Mouse (Mus musculus): Measurements from ENCODE around the gene Sdk1. TPM values are rescaled to one million over a fixed set of nuclear protein-coding genes. Genes with fewer than 3 reads are reported as not detected.

Sdk1 gene
- polyA plus RNA-seq, 1 experiment from 2014 or later: 0.10 TPM

DNA sequence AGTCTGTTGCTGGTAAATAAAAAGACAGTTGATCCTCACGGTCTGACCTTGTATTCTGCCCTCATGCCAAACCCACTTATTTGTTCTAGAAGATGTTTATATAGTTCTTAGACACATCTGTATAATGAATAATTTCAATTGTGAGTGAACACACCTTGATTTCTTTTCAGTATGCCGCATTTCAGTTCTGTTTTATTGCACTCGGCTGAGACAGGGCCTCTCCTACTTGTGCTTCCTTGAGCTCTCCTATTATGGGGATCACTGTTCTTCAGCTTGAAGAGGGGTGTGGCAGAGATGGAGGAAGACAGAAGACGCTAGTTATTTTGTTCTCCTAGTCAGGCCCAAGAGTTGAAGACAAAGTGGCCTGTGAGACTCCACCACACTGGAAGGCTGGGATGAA is 603.4 kb downstream of the Sdk1 start:
- DNase-seq: no peak
- Histone ChIP-seq H3K36me3 (no peaks in the 10 kb centered on the region), H3K4me2 (no peak overlapping the region), H3K4me1 (replicated peaks) (0 out of 2 replicates have a peak, but pooled peaks cover 2% of the 10 kb centered on the region), H3K9ac (no peak overlapping the region), H3K4me3 (replicated peaks) (no peak overlapping the region), H3K27ac (no peak overlapping the region), H3K9me3 (replicated peaks) (no peaks in the 10 kb centered on the region), H3K27me3 (no peaks in the 10 kb centered on the region)
- WGBS (ENCODE audit: insufficient replicate concordance): 59% methylated on average over 4 of the region's 4 CpGs
- ATAC-seq (ENCODE audit: low read depth): no peak

DNA sequence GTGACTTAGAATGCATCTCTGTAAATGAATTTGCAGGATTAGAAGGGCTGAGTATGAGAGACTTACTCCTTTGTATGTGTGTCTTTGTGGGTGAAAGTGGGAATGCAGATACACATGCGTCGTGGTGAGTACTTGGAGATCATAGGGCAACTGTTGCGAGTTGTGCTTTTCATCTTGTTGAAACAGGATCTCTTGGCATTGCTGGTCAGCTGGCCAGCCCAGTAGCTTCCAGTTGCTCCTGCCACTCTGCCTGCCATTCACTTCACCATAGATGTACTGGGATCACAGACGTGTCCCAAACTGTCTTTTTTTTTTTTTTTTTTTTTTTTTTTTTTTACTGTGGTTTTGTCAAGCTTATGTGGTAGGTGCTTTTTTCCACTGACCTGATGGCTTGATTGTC is 606.4 kb downstream of the Sdk1 start:
- no peaks in the 10 kb centered on the region for H3K9me3 ChIP-seq (replicated peaks)
- no peak for ATAC-seq (ENCODE audit: low read depth)
- 0 out of 2 replicates have a peak, but pooled peaks cover 5% of the 10 kb centered on the region for H3K4me1 ChIP-seq (replicated peaks)
- no peak for DNase-seq
- H3K27me3 ChIP-seq: no peaks in the 10 kb centered on the region
- no peak overlapping the region for H3K4me2 ChIP-seq
- no peaks in the 10 kb centered on the region for H3K36me3 ChIP-seq
- no peak overlapping the region for H3K9ac ChIP-seq
- no peak overlapping the region for H3K27ac ChIP-seq
- no peak overlapping the region for H3K4me3 ChIP-seq (replicated peaks)
- WGBS (ENCODE audit: insufficient replicate concordance): 71% methylated on average over 4 of the region's 4 CpGs

DNA sequence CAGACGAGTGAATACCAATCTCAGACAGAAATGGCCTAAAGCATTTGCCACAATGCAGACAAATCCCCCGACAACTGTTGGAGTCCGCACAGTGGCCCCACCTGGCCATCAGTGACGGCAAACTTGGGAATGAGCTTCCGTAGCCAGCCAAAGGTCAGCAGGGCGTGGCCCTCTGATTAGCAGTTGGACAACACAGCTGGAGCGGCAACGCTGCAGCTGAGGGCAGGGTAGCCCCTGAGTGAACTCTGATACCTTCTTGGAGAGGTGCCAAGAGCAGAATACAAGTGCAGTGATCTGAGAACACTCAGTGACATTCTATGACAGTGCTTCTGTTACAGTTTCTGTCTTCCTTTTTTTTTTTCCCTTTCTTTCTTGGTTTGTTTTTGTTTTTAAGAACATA is 610.9 kb downstream of the Sdk1 start:
- Histone ChIP-seq H3K27ac (no peak overlapping the region), H3K9me3 (replicated peaks) (no peaks in the 10 kb centered on the region), H3K9ac (no peak overlapping the region), H3K27me3 (no peaks in the 10 kb centered on the region), H3K4me2 (no peak overlapping the region), H3K4me3 (replicated peaks) (no peak overlapping the region), H3K36me3 (no peaks in the 10 kb centered on the region), H3K4me1 (replicated peaks) (0 out of 2 replicates have a peak, but pooled peaks cover 9% of the 10 kb centered on the region)
- 52% methylated on average over 8 of the region's 8 CpGs for WGBS (ENCODE audit: insufficient replicate concordance)
- DNase-seq (no peak), ATAC-seq (ENCODE audit: low read depth) (peak; percentile 69)

DNA sequence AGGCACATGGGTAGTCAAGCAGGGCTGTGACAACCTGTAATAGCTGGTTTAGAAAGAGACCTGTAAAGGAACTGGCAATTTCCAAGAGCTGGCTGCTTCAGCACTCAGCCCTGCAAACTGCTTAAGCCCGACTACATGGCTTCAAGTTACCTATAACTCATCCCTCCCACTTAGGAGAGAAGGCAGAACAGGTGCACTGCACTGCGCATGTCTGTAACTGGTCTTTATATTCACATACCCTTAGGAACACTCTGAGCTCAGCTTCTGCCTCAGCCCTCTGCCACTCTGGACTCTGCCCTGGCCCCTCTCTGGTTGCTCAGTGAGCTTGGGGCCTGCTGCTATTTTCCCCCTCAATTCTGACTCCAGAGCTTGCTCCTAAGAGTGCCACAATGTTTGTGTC is 615.2 kb downstream of the Sdk1 start:
- H3K9ac ChIP-seq: no peak overlapping the region
- 0 out of 2 replicates have a peak, but pooled peaks cover 11% of the 10 kb centered on the region for H3K4me1 ChIP-seq (replicated peaks)
- WGBS (ENCODE audit: insufficient replicate concordance): 64% methylated on average over 2 of the region's 2 CpGs
- no peak overlapping the region for H3K4me2 ChIP-seq
- no peak for DNase-seq
- no peak overlapping the region for H3K4me3 ChIP-seq (replicated peaks)
- ATAC-seq (ENCODE audit: low read depth): no peak
- H3K36me3 ChIP-seq: no peaks in the 10 kb centered on the region
- no peak overlapping the region for H3K27ac ChIP-seq
- H3K9me3 ChIP-seq (replicated peaks): no peaks in the 10 kb centered on the region
- H3K27me3 ChIP-seq: no peaks in the 10 kb centered on the region

DNA sequence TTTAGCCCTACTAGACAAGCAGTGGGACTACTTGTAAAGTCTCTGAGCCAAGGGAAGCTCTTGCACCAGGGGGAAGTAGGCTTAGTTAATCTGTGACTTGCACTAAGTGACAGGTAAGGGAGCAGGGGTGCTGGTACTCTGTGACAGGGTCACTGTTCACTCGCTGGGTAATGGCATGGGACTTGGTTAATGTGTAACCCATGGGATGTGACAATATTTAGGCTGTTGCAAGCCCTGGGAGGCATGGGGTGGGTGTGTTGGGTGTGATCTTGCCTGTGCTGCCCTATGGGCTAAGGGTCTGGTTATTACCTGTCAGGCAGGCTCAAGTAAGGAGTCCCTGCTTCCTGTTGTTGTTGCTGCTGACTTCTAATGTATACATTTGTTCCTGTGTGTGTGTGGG is 616.5 kb downstream of the Sdk1 start:
- no peaks in the 10 kb centered on the region for H3K36me3 ChIP-seq
- no peaks in the 10 kb centered on the region for H3K9me3 ChIP-seq (replicated peaks)
- 37% methylated on average over 1 of the region's 1 CpGs for WGBS (ENCODE audit: insufficient replicate concordance)
- H3K4me1 ChIP-seq (replicated peaks): 0 out of 2 replicates have a peak, but pooled peaks cover 7% of the 10 kb centered on the region
- H3K27me3 ChIP-seq: no peaks in the 10 kb centered on the region
- no peak for DNase-seq
- H3K4me2 ChIP-seq: no peak overlapping the region
- H3K9ac ChIP-seq: no peak overlapping the region
- peak overlapping the region; percentile 34; the same call in 1 of the 2 replicates for H3K27ac ChIP-seq
- no peak overlapping the region for H3K4me3 ChIP-seq (replicated peaks)
- peak; percentile 84 for ATAC-seq (ENCODE audit: low read depth)

DNA sequence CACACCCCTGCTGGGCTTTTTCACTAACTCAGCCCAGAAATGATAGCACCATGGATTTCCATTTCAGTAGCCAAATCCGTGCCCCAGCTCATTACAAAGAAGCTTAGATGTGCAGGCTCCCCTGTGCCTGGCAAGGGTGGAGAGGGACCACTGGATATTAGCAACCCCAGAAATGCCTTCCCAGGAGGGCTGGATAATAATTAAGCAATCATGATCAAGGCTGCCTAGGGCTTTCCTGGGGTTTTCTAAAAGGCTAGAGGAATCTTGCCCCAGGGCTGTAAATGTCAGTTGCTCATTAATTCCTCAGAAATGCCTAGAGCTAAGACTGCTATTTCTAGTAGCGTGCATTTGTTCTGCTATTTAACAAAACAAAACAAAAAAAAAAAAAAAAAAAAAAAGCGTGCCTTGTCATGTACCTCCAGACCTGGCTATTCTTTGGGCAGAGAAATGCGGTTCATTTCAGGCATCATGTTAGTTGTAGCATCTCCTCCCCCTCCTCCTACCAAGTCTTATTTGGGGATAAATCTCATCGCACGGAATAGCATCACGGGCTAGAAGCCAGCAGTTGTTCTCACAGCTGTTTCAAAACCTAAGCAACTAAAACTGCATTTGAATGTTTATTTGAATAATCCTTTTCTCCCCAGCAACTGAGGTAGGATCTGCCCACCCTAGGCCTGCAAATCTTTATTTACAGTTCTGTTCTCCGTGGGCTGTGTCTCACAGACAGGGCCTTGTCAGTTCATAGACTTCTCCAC is 617.3 kb downstream of the Sdk1 start:
- H3K4me1 ChIP-seq (replicated peaks): 0 out of 2 replicates have a peak, but pooled peaks cover 7% of the 10 kb centered on the region
- H3K9me3 ChIP-seq (replicated peaks): no peaks in the 10 kb centered on the region
- no peaks in the 10 kb centered on the region for H3K36me3 ChIP-seq
- H3K4me3 ChIP-seq (replicated peaks): no peak overlapping the region
- ATAC-seq (ENCODE audit: low read depth): no peak
- H3K27me3 ChIP-seq: no peaks in the 10 kb centered on the region
- no peak overlapping the region for H3K9ac ChIP-seq
- 0 out of 2 replicates have a peak overlapping the region, but pooled peaks have one; percentile 12 for H3K27ac ChIP-seq
- no peak for DNase-seq
- 31% methylated on average over 8 of the region's 8 CpGs for WGBS (ENCODE audit: insufficient replicate concordance)
- no peak overlapping the region for H3K4me2 ChIP-seq

DNA sequence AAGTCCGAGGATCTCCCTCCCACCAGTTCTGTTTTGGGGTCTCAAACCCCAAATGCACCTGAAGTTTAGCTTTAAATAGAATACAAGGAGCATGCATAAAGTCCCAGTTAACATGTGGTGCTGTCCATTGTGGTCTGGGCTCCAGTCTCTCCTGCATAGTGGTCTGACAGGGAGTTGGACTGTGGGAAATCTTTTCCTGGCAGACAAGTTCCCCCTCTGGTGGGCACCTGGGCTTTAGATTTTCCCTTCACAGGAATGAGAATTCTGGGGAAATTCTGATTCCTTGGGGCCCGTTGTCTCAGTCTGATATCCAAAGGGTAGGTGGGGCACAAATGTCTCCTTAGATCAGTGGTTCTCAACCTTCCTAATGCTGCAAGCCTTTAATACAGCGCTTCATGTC is 624.8 kb downstream of the Sdk1 start:
- no peak for ATAC-seq (ENCODE audit: low read depth)
- DNase-seq: no peak
- no peak overlapping the region for H3K27ac ChIP-seq

DNA sequence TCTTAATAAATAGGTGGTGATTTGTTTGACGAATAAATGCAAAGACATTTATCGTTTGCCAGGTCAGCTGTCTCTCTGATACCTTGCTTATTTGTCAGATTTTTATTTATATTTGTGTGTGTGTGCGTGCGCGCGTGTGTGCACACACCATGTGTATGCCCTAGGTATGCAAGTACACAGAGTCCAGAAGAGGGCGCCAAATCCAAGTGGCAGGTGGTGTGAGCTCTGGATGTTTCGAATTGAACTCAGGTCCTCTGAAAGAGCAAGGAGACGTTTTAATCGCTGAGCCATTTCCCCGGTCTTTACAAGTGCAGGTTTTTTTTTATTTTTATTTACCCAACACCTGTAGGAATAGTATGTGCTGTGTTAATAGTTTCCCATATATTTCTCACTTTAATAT is 632.5 kb downstream of the Sdk1 start:
- 76% methylated on average over 11 of the region's 11 CpGs for WGBS (ENCODE audit: insufficient replicate concordance)
- DNase-seq: no peak
- H3K4me2 ChIP-seq: no peak overlapping the region

More for the DNA sequence above, 624.8 kb downstream of the Sdk1 start:
- H3K9me3 ChIP-seq (replicated peaks): no peaks in the 10 kb centered on the region
- H3K4me1 ChIP-seq (replicated peaks): no peaks in the 10 kb centered on the region
- WGBS (ENCODE audit: insufficient replicate concordance): 56% methylated on average over 3 of the region's 3 CpGs
- no peak overlapping the region for H3K9ac ChIP-seq
- no peaks in the 10 kb centered on the region for H3K27me3 ChIP-seq
- H3K36me3 ChIP-seq: no peaks in the 10 kb centered on the region
- no peak overlapping the region for H3K4me2 ChIP-seq
- no peak overlapping the region for H3K4me3 ChIP-seq (replicated peaks)

DNA sequence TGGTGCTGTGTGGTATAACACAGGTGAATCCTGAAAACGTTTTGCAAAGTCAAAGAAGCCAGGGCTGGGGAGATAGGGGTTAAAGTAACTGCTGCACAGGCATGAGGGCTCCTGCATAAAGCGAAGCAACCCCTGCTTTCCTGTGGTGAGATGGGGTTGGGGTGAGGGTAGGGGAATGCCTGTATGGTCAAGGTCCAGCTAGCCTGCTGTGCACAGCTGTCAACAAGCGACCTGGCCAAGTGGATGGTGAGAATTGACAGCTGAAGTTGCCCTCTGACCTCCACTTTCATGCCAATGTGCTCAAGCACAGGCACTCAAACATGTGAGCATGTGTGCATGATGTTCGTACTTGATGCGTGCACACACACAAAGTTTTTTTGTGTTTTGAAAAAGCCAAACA is 639.4 kb downstream of the Sdk1 start:
- no peak overlapping the region for H3K27ac ChIP-seq
- no peak overlapping the region for H3K4me3 ChIP-seq (replicated peaks)
- H3K9me3 ChIP-seq (replicated peaks): no peaks in the 10 kb centered on the region
- no peaks in the 10 kb centered on the region for H3K27me3 ChIP-seq
- DNase-seq (no peak), ATAC-seq (ENCODE audit: low read depth) (peak; percentile 47)
- WGBS (ENCODE audit: insufficient replicate concordance): 48% methylated on average over 5 of the region's 5 CpGs
- H3K4me2 ChIP-seq: no peak overlapping the region
- no peaks in the 10 kb centered on the region for H3K36me3 ChIP-seq
- no peak overlapping the region for H3K9ac ChIP-seq
- H3K4me1 ChIP-seq (replicated peaks): no peaks in the 10 kb centered on the region

More for the DNA sequence above, 632.5 kb downstream of the Sdk1 start:
- no peaks in the 10 kb centered on the region for H3K36me3 ChIP-seq
- no peaks in the 10 kb centered on the region for H3K27me3 ChIP-seq
- no peak overlapping the region for H3K9ac ChIP-seq
- ATAC-seq (ENCODE audit: low read depth): no peak
- H3K27ac ChIP-seq: no peak overlapping the region
- no peak overlapping the region for H3K4me3 ChIP-seq (replicated peaks)
- 0 out of 2 replicates have a peak, but pooled peaks cover 17% of the 10 kb centered on the region for H3K9me3 ChIP-seq (replicated peaks)
- H3K4me1 ChIP-seq (replicated peaks): no peaks in the 10 kb centered on the region

DNA sequence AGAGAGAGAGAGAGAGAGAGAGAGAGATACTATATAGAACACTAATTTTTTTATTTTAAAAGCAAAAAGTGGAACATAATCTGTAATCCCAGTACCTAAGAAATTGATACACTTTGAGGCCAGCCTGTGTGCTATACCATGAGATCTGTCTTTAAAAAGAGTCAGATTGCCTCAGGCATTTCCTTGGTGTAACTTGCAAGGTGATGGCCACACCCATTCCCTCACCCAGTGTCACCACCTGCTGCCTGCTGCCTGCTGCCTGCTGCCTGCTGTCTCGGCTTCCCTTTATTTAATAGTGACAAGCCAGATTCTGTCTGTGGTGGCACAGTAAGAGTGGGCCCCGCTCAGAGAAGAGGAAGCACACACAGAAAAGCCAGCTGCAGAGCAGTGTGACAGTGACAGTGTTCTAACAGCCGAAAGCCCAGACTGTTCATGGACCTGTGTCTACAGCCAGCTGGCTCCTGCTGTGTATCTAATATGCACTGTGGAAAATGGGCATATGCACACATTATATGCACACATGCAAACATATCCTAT is 642.9 kb downstream of the Sdk1 start:
- DNase-seq (no peak), ATAC-seq (ENCODE audit: low read depth) (no peak)
- Histone ChIP-seq H3K9me3 (replicated peaks) (no peaks in the 10 kb centered on the region), H3K4me2 (no peak overlapping the region), H3K27me3 (no peaks in the 10 kb centered on the region), H3K36me3 (no peaks in the 10 kb centered on the region), H3K9ac (no peak overlapping the region), H3K4me1 (replicated peaks) (no peaks in the 10 kb centered on the region), H3K27ac (no peak overlapping the region), H3K4me3 (replicated peaks) (no peak overlapping the region)
- WGBS (ENCODE audit: insufficient replicate concordance): 32% methylated on average over 3 of the region's 3 CpGs

DNA sequence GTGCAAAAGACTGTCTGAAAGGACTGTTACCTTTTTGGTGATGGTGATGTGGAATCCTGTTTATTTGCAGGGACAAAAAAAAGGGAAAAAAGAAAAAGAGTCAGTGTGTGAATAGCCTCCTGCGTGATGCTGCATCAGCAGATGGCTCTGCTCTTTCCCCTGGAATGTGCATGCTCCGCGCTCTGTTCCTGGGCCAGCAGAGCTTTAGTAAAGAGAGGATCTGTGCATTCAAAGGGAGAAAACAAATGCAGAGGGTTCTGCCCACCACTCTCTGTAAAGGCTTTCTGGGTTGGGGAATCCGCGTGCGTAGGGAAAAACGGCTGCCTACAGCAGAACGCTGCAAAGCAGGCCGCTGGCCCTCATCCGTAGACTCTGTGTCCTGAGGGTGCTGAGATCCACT is 644.7 kb downstream of the Sdk1 start:
- H3K27ac ChIP-seq: no peak overlapping the region
- no peak for ATAC-seq (ENCODE audit: low read depth)
- WGBS (ENCODE audit: insufficient replicate concordance): 80% methylated on average over 10 of the region's 10 CpGs
- H3K27me3 ChIP-seq: no peaks in the 10 kb centered on the region
- H3K36me3 ChIP-seq: no peaks in the 10 kb centered on the region
- H3K9ac ChIP-seq: no peak overlapping the region
- H3K9me3 ChIP-seq (replicated peaks): no peaks in the 10 kb centered on the region
- DNase-seq: no peak
- no peaks in the 10 kb centered on the region for H3K4me1 ChIP-seq (replicated peaks)
- H3K4me2 ChIP-seq: no peak overlapping the region
- no peak overlapping the region for H3K4me3 ChIP-seq (replicated peaks)

DNA sequence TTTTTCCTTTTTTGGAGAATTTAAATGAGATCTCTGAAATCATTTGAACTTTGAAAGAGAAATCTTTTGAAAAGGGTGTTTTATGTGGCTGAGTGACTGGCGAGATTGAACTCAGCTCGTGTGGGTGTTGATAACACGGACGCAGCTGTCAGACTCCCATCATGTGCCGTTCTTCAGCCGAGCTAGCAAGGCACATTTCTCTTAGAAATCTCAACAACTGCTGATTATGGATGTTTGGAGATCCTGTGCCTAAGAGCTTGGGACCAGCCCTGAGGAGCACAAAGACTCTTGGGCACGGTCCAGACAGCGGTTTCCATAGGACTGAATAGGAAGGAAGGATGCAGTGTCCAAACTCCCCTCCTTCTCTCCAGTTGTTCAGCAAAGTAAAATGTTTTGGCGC is 648.5 kb downstream of the Sdk1 start:
- 66% methylated on average over 9 of the region's 9 CpGs for WGBS (ENCODE audit: insufficient replicate concordance)
- no peak overlapping the region for H3K27ac ChIP-seq
- no peak overlapping the region for H3K4me2 ChIP-seq
- H3K27me3 ChIP-seq: no peaks in the 10 kb centered on the region
- no peak overlapping the region for H3K4me3 ChIP-seq (replicated peaks)
- no peaks in the 10 kb centered on the region for H3K4me1 ChIP-seq (replicated peaks)
- ATAC-seq (ENCODE audit: low read depth) (no peak), DNase-seq (no peak)
- H3K36me3 ChIP-seq: no peaks in the 10 kb centered on the region
- H3K9ac ChIP-seq: no peak overlapping the region
- H3K9me3 ChIP-seq (replicated peaks): no peaks in the 10 kb centered on the region

Measured in liver, embryonic 13.5 days (tissue).